Mouse (Mus musculus): Measurements from ENCODE around the gene Gpn1. TPM values are rescaled to one million over a fixed set of nuclear protein-coding genes. Genes with fewer than 3 reads are reported as not detected.
A peak's percentile ranks its signal among the peaks of the same experiment; 100 is the strongest.
"Not testable (repeated sequence)": the region's sequence is repeated elsewhere in the genome, so short reads cannot be mapped to it uniquely, and the experiment has no call there.

Gene Gpn1
- polyA plus RNA-seq, 1 experiment from 2014 or later = 119 TPM

DNA sequence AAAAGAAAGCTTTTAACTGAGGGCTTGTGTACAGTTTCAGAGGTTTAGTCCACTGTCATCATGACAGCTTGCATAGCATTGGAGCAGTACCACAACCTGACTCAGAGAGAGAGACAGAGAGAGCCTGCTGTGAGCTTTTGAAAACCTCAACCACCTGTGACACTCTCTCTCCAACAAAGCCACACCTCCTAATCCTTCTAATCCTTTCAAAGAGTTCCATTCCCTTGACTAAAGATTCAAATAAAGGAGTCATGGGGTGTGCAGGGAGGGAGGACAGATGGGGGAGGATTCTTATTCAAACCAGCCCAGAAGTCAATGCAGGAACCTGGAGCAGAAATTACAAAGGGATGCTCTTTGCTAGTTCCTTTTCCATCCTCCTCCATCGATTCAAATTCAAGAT is 2.5 kb upstream of the Gpn1 start:
- 52% methylated on average over 1 of the region's 1 CpGs for WGBS
- H3K36me3 ChIP-seq = peaks cover 11% of the 10 kb centered on the region
- DNase-seq (ENCODE audit: low spot score) = no peak
- H3K4me3 ChIP-seq = no peak overlapping the region
- no peaks in the 10 kb centered on the region for H3K9me3 ChIP-seq (replicated peaks)
- no peaks in the 10 kb centered on the region for H3K27me3 ChIP-seq (ENCODE audit: low read depth, poor library complexity, severe bottlenecking)
- no peak overlapping the region for H3K27ac ChIP-seq
- peaks cover 9% of the 10 kb centered on the region for H3K4me1 ChIP-seq

- no peaks in the 10 kb centered on the region for H3K27me3 ChIP-seq (ENCODE audit: low read depth, poor library complexity, severe bottlenecking)
- no peak overlapping the region for H3K27ac ChIP-seq
- no peak overlapping the region for H3K4me3 ChIP-seq
- no peaks in the 10 kb centered on the region for H3K9me3 ChIP-seq (replicated peaks)
- DNase-seq (ENCODE audit: low spot score) = no peak
- peaks cover 98% of the 10 kb centered on the region for H3K36me3 ChIP-seq
- H3K4me1 ChIP-seq = no peaks in the 10 kb centered on the region
- 88% methylated on average over 10 of the region's 10 CpGs for WGBS
These were observed 10.3 kb downstream of the Gpn1 start for GRCm38 (mm10) chr5:31504843-31505242.

- H3K4me1 ChIP-seq = no peaks in the 10 kb centered on the region
- H3K27me3 ChIP-seq (ENCODE audit: low read depth, poor library complexity, severe bottlenecking) = no peaks in the 10 kb centered on the region
- no peaks in the 10 kb centered on the region for H3K9me3 ChIP-seq (replicated peaks)
- H3K4me3 ChIP-seq = no peak overlapping the region
- WGBS = 78% methylated on average over 1 of the region's 1 CpGs
- H3K36me3 ChIP-seq = peaks cover 99% of the 10 kb centered on the region
- no peak overlapping the region for H3K27ac ChIP-seq
- DNase-seq (ENCODE audit: low spot score) = no peak
These were observed 17.9 kb downstream of the Gpn1 start for GRCm38 (mm10) chr5:31512481-31512880.

- 95% methylated on average over 6 of the region's 6 CpGs for whole genome bisulfite sequencing
- H3K27me3 ChIP-seq (ENCODE audit: low read depth, poor library complexity, severe bottlenecking) = no peaks in the 10 kb centered on the region
- no peak for DNase-seq (ENCODE audit: low spot score)
- H3K36me3 ChIP-seq = peaks cover 72% of the 10 kb centered on the region
- H3K27ac ChIP-seq = no peak overlapping the region
- H3K9me3 ChIP-seq (replicated peaks) = no peaks in the 10 kb centered on the region
- H3K4me3 ChIP-seq = no peak overlapping the region
- peaks cover 2% of the 10 kb centered on the region for H3K4me1 ChIP-seq
These were observed 26.0 kb downstream of the Gpn1 start for GRCm38 (mm10) chr5:31520556-31520955.

- peak within 1 kb of the TSS; percentile 95 for H3K27ac ChIP-seq
- H3K4me3 ChIP-seq = peak within 1 kb of the TSS; percentile 92
- H3K9me3 ChIP-seq (replicated peaks) = no peaks in the 10 kb centered on the region
- DNase-seq (ENCODE audit: low spot score) = peak; percentile 75
- WGBS = under 1% methylated on average over 28 of the region's 28 CpGs
- peaks cover 16% of the 10 kb centered on the region for H3K4me1 ChIP-seq
- H3K36me3 ChIP-seq = peaks cover 47% of the 10 kb centered on the region
- H3K27me3 ChIP-seq (ENCODE audit: low read depth, poor library complexity, severe bottlenecking) = no peaks in the 10 kb centered on the region
These were observed 32.0 kb downstream of the Gpn1 start, which contains the start of gene Slc4a1ap for GRCm38 (mm10) chr5:31526354-31527116. Slc4a1ap (plus strand) TSS chr5:31526995.

- H3K36me3 ChIP-seq = peaks cover 47% of the 10 kb centered on the region
- no peaks in the 10 kb centered on the region for H3K9me3 ChIP-seq (replicated peaks)
- peak overlapping the region; percentile 95 for H3K27ac ChIP-seq
- 4% methylated on average over 40 of the region's 40 CpGs for WGBS
- no peaks in the 10 kb centered on the region for H3K27me3 ChIP-seq (ENCODE audit: low read depth, poor library complexity, severe bottlenecking)
- peaks cover 16% of the 10 kb centered on the region for H3K4me1 ChIP-seq
- DNase-seq (ENCODE audit: low spot score) = no peak
- H3K4me3 ChIP-seq = peak overlapping the region; percentile 92
These were observed 32.7 kb downstream of the Gpn1 start for GRCm38 (mm10) chr5:31527117-31527680.

DNA sequence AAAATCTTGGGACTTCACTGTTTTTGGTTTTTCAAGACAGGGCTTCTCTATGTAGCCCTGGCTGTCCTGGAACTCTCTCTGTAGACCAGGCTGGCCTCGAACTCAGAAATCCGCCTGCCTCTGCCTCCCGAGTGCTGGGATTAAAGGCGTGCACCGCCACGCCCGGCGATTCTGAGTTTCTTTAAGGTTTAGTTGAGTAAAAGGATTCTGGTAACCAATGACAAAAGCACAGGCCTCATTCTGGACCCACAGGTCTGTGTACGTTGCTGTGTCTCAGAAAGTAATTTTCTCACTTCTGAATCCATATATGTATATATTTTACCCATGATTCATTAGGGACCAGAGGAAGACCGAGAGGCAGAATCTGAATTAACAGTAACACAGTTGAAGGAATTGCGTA is 33.2 kb downstream of the Gpn1 start, which contains the start of gene Supt7l:
Gene Supt7l, minus strand, starts transcription at position 101 of the 400 bp plus-strand sequence.
- Histone ChIP-seq H3K36me3 (peaks cover 47% of the 10 kb centered on the region), H3K4me3 (peak within 1 kb of the TSS; percentile 92), H3K4me1 (peaks cover 16% of the 10 kb centered on the region), H3K27ac (peak within 1 kb of the TSS; percentile 95)
- not testable (repeated sequence) for H3K9me3 ChIP-seq (replicated peaks); H3K27me3 ChIP-seq (ENCODE audit: low read depth, poor library complexity, severe bottlenecking); DNase-seq (ENCODE audit: low spot score)
- 85% methylated on average over 11 of the region's 11 CpGs for WGBS

- H3K36me3 ChIP-seq = peaks cover 52% of the 10 kb centered on the region
- 69% methylated on average over 2 of the region's 2 CpGs for WGBS
- no peak for DNase-seq (ENCODE audit: low spot score)
- no peaks in the 10 kb centered on the region for H3K27me3 ChIP-seq (ENCODE audit: low read depth, poor library complexity, severe bottlenecking)
- H3K4me1 ChIP-seq = peaks cover 16% of the 10 kb centered on the region
- H3K27ac ChIP-seq = no peak overlapping the region
- H3K4me3 ChIP-seq = no peak overlapping the region
- H3K9me3 ChIP-seq (replicated peaks) = no peaks in the 10 kb centered on the region
These were observed 34.0 kb downstream of the Gpn1 start for GRCm38 (mm10) chr5:31528560-31528959.

DNA sequence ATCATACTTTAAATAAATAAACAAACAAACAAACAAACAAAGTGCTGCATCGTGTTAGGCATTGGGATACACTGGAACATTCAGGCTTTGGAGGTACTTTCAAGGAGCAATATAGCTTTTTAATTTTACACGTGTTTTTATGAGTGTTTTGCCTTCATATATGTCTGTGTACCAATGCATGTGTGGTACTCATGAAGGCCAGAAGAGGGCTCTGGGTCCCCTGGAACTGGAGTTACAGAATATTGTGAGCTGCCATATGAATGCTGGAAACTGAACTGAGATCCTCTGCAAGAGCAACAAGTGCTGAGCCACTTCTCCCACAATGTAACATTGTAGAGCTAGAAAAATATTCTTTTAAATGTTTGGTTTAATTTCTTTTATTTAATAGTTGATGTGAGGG is 40.7 kb downstream of the Gpn1 start:
- peaks cover 94% of the 10 kb centered on the region for H3K36me3 ChIP-seq

DNA sequence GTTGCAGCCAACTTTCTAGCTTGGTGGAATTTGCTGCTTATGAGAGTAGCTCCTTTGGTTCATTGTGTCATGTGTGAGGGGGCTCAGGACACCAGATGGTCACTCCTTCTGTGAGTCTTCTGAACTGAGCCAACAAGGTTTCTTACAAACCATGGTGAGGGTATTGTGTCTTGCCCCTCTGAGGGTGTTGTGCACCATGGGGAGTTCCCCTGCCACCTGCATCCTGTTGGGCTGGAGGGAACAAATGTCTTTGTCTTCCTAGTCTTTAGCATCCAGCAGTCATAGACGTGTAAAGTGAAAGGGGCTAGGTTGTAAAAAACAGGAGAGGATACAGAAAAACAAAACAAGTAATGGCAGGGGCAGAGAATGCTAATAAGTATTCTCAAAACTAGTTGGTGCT is 64.9 kb downstream of the Gpn1 start:
- Histone ChIP-seq H3K9me3 (replicated peaks) (no peaks in the 10 kb centered on the region), H3K4me3 (no peak overlapping the region), H3K4me1 (peaks cover 4% of the 10 kb centered on the region; the same call in 1 of the 2 replicates), H3K36me3 (peaks cover 69% of the 10 kb centered on the region), H3K27me3 (ENCODE audit: low read depth, poor library complexity, severe bottlenecking) (no peaks in the 10 kb centered on the region), H3K27ac (no peak overlapping the region)
- no peak for DNase-seq (ENCODE audit: low spot score)
- 52% methylated on average over 1 of the region's 1 CpGs for WGBS

More for the DNA sequence above, 40.7 kb downstream of the Gpn1 start:
- Histone ChIP-seq H3K27me3 (ENCODE audit: low read depth, poor library complexity, severe bottlenecking) (no peaks in the 10 kb centered on the region), H3K4me1 (no peaks in the 10 kb centered on the region), H3K9me3 (replicated peaks) (no peaks in the 10 kb centered on the region), H3K27ac (no peak overlapping the region), H3K4me3 (no peak overlapping the region)
- 86% methylated on average over 2 of the region's 2 CpGs for WGBS
- no peak for DNase-seq (ENCODE audit: low spot score)

DNA sequence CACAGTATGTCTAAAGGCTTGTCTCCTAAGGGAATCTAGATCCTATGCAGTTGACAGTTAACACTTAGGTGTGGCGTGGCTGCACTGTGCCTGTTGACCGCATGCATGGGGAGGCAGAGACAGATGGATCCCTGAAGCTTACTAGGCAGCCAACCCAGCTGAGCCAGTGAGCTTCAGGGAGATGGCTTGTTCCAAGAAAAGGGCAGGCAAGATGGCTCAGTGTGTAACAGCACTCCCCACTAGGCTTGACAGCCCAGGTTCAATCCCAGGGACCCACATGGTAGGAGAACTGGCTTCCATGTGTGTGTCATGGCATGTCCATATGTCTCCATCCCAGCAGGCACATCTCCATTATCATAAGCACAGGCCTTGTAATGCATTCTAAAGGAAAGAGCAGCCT is 65.8 kb downstream of the Gpn1 start:
- Histone ChIP-seq H3K9me3 (replicated peaks) (no peaks in the 10 kb centered on the region), H3K4me3 (no peak overlapping the region), H3K36me3 (peaks cover 59% of the 10 kb centered on the region), H3K27ac (no peak overlapping the region), H3K4me1 (peaks cover 4% of the 10 kb centered on the region; the same call in 1 of the 2 replicates), H3K27me3 (ENCODE audit: low read depth, poor library complexity, severe bottlenecking) (no peaks in the 10 kb centered on the region)
- 91% methylated on average over 2 of the region's 2 CpGs for WGBS
- DNase-seq (ENCODE audit: low spot score) = no peak

- DNase-seq (ENCODE audit: low spot score) = no peak
These were observed 67.6 kb downstream of the Gpn1 start for GRCm38 (mm10) chr5:31562036-31562666.

More at GRCm38 (mm10) chr5:31562036-31562666, 67.6 kb downstream of the Gpn1 start:
- H3K36me3 ChIP-seq = peaks cover 45% of the 10 kb centered on the region
- no peak overlapping the region for H3K4me3 ChIP-seq
- no peaks in the 10 kb centered on the region for H3K27me3 ChIP-seq (ENCODE audit: low read depth, poor library complexity, severe bottlenecking)
- H3K9me3 ChIP-seq (replicated peaks) = no peaks in the 10 kb centered on the region
- peaks cover 4% of the 10 kb centered on the region; the same call in 1 of the 2 replicates for H3K4me1 ChIP-seq
- WGBS = 88% methylated on average over 7 of the region's 7 CpGs
- H3K27ac ChIP-seq = no peak overlapping the region

Data from limb, embryonic 10.5 days (tissue).